13 mouse cellular contexts compared by ENCODE assay signal in the genomic region with DNA sequence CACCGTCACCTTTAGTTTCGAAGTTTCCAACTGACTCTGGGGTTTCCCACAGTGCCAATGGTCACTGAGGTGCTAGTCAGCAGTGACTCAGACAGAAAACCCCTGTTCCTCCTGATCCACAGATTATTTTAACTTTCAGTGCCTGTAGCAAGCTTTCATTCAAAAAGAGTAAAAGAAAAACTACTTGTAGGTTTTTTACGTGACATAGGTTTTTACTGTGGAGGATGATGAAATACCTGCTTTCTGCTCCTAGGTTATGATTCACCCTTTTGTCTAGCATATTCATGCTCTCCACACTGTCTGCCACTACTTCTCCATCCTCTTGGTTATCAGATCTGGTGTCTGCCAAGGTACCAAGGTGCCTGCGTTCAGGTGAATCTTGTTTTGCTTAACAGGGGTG. TPM values are rescaled to one million over a fixed set of nuclear protein-coding genes. Genes with fewer than 3 reads are reported as not detected.
DNase-seq lines count a peak whose midpoint lies in the region; ATAC-seq lines count a peak whose summit lies in the region.
"Had no signal": no experiment of that assay in that cellular context is flagged by ENCODE, and none has a peak within 500 bp of the region (broad histone marks: within the 10 kb centered on the region; RNA-seq: fewer than 3 reads in every experiment).

No protein-coding gene starts in this region.

- H3K4me1 ChIP-seq in heart, embryonic 16.5 days (ENCODE audit: control insufficient read depth, insufficient read depth, low read length), result peaks cover 21% of the 10 kb centered on the region
- H3K4me1 ChIP-seq in neural tube, embryonic 12.5 days, result peaks cover 5% of the 10 kb centered on the region; the same call in 1 of the 2 replicates
- H3K4me1 ChIP-seq in limb, embryonic 12.5 days (replicated peaks), result no peaks in the 10 kb centered on the region

- H3K9me3 ChIP-seq in heart, embryonic 16.5 days (replicated peaks; ENCODE audit: control insufficient read depth, low read length), result no peaks in the 10 kb centered on the region
- H3K9me3 ChIP-seq in neural tube, embryonic 12.5 days, result no peaks in the 10 kb centered on the region
- H3K9me3 ChIP-seq in limb, embryonic 12.5 days, result no peaks in the 10 kb centered on the region

- H3K4me3 ChIP-seq in heart, embryonic 16.5 days (ENCODE audit: low read length), result no peak overlapping the region
- H3K4me3 ChIP-seq in neural tube, embryonic 12.5 days, result no peak overlapping the region
- H3K4me3 ChIP-seq in limb, embryonic 12.5 days (replicated peaks), result no peak overlapping the region

- no peak overlapping the region for H3K27ac ChIP-seq in heart, embryonic 16.5 days (ENCODE audit: low read length)
- H3K27ac ChIP-seq in neural tube, embryonic 12.5 days, result no peak overlapping the region
- H3K27ac ChIP-seq in limb, embryonic 12.5 days, result no peak overlapping the region
- H3K27ac ChIP-seq: gastrocnemius, adult 2 months had no signal

- ATAC-seq in heart, embryonic 16.5 days (replicated peaks; ENCODE audit: extremely low read depth, insufficient read depth, low FRiP score), result no peak
- no peak for ATAC-seq in neural tube, embryonic 12.5 days (ENCODE audit: low FRiP score, low read depth)
- ATAC-seq in limb, embryonic 12.5 days (ENCODE audit: insufficient number of reproducible peaks, insufficient read depth, low FRiP score, low TSS enrichment, low read depth), result no peak
- ATAC-seq: Patski had no signal

- no peaks in the 10 kb centered on the region for H3K36me3 ChIP-seq in heart, embryonic 16.5 days (ENCODE audit: control insufficient read depth, insufficient read depth)
- no peaks in the 10 kb centered on the region for H3K36me3 ChIP-seq in neural tube, embryonic 12.5 days
- H3K36me3 ChIP-seq in limb, embryonic 12.5 days, result no peaks in the 10 kb centered on the region
- no peaks in the 10 kb centered on the region for H3K36me3 ChIP-seq in splenic B cell, adult 2 months (ENCODE audit: control insufficient read depth, insufficient read depth, low read length, poor library complexity, severe bottlenecking)

- intact Hi-C loops in heart, postnatal 14 days (cut with DNase I), result loop anchor here (10.0 kb wide), 1 partner anchor 539 kb away; a partner anchor contains a TSS

- DNase-seq in heart, postnatal 14 days, result no peak
- DNase-seq in neural tube, embryonic 10.5 days (ENCODE audit: extremely low spot score, low spot score), result no peak
- DNase-seq in splenic B cell, adult 2 months (ENCODE audit: low read depth, low spot score), result peak; percentile 11
- no peak for DNase-seq in ovary, postnatal 10 days (ENCODE audit: low spot score)
- no peak for DNase-seq in gastrocnemius, postnatal 25 days
- DNase-seq: cerebellum, postnatal 36 days; gastrocnemius, adult 2 months; heart, postnatal 4 days had no signal

- no peak overlapping the region for H3K9ac ChIP-seq in heart, embryonic 16.5 days (ENCODE audit: low read length)
- no peak overlapping the region for H3K9ac ChIP-seq in neural tube, embryonic 12.5 days
- H3K9ac ChIP-seq in limb, embryonic 12.5 days (replicated peaks), result no peak overlapping the region

- H3K4me2 ChIP-seq in heart, embryonic 16.5 days (ENCODE audit: low read depth, low read length), result peak overlapping the region; percentile 86
- H3K4me2 ChIP-seq in neural tube, embryonic 12.5 days (replicated peaks), result peak overlapping the region; percentile 81; the same call in 1 of the 2 replicates
- 0 out of 2 replicates have a peak overlapping the region, but pooled peaks have one; percentile 76 for H3K4me2 ChIP-seq in limb, embryonic 12.5 days

- WGBS in heart, embryonic 16.5 days, result 84% methylated on average over 4 of the region's 4 CpGs
- 90% methylated on average over 4 of the region's 4 CpGs for WGBS in neural tube, embryonic 12.5 days
- 91% methylated on average over 4 of the region's 4 CpGs for WGBS in limb, embryonic 12.5 days

- no peaks in the 10 kb centered on the region for H3K27me3 ChIP-seq in heart, embryonic 16.5 days (ENCODE audit: control insufficient read depth, insufficient read depth, low read length)
- no peaks in the 10 kb centered on the region for H3K27me3 ChIP-seq in neural tube, embryonic 12.5 days (replicated peaks)
- H3K27me3 ChIP-seq in limb, embryonic 12.5 days, result no peaks in the 10 kb centered on the region
- no peaks in the 10 kb centered on the region for H3K27me3 ChIP-seq in splenic B cell, adult 2 months (ENCODE audit: control insufficient read depth, insufficient read depth, low read length, poor library complexity, severe bottlenecking)
- H3K27me3 ChIP-seq: Patski had no signal

RNA-seq across cellular contexts. Expression of a gene that starts 1.9 kb away (rescaled TPM):
- 22.1 and 22.6 TPM in 2 replicates for polyA plus RNA-seq in heart, embryonic 16.5 days (2015; fragmentation: Nextera tagmentation; extraction: Ambion mirVana)
- total RNA-seq in heart, postnatal 14 days (2021), result 10 to 100 TPM; 23.7 to 25.8 TPM
- polyA plus RNA-seq in neural tube, embryonic 12.5 days (2016; fragmentation: Nextera tagmentation; extraction: Ambion mirVana), result 34.6 and 34.8 TPM in 2 replicates
- 11.6 and 12.2 TPM in 2 replicates for polyA plus RNA-seq in limb, embryonic 12.5 days (2016; fragmentation: Nextera tagmentation; extraction: Ambion mirVana)
- total RNA-seq in gastrocnemius, postnatal 25 days (2021), result 10 to 100 TPM in 1 of 2 experiments, 1 to 10 TPM in 1; 9.5 to 13.4 TPM
- polyA plus RNA-seq: erythroblast, embryonic 14.5 days had no signal
